Mouse (Mus musculus): ENCODE measurements around the gene Olfr1362.

Olfr1362 gene
- long read RNA-seq, experiment 1: 0 reads
- long read RNA-seq, experiment 2: 0 reads

DNA sequence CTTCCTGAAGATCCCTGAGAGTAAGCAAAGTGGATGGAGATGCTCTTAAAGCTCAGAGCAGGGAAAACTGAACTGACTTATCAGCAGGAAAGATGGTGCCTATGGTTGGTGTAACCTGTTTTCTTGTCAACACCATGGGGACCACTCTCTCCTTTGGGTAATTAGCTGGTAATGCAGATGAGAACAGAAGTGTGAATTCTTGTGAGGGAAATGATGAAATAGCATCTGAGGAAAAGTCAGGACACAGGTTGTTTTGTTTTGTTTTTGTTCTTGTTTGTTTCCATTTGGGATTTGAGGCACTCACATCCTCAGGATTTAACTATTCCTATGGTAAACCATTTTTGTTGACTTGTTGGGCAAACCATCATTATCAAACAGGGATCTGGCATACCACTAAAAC, at the start of gene Olfr1362:
TSS of gene Olfr1362 (minus strand) at position 101 of the 400 bp plus-strand sequence.
- intact Hi-C loops (cut with DNase I): no loop called here

DNA sequence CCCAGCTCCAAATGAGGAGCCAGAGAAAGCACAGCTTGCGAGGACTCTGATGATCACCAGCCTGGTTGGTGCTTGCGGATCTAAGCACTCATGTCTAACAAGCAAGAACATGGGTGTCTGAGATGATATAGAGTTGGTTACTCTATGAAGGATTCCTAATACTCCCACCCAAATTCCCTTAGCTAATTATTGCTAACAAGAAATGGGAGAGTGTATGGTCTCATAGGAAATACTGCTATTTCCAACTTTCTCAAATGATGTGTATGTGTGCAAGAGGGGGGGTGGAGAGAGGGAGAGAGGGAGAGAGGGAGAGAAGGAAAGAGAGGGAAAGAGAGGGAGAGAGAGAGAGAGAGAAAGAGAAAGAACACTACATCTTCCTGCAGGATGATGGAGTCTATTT, 49.5 kb upstream of the Olfr1362 start, which contains the start of gene Olfr1361:
TSS of gene Olfr1361 (minus strand) at position 101 of the 400 bp plus-strand sequence.
- intact Hi-C loops (cut with DNase I): no loop called here

DNA sequence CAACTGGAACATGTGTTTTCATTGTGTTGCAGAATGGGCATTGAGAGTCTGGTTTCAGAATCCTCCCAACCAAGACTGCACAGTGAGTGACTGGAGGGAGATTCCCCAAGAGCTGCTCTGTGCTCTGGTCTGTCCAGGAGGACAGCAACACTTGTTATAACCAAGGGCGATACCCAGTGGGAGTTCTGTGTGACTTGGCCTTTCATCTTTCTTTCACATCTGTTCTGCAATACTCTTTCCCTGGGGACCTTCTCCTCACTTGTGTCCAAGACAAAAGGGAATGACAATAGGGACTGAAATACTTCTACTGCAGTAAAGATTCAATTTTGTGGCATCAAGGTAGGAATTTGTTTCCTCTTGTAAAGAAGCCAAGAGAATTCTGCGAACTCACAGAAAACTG, 28.6 kb upstream of the Olfr1362 start, which contains the start of gene Olfr11:
TSS of gene Olfr11 (minus strand) at position 101 of the 400 bp plus-strand sequence.
- intact Hi-C loops (cut with DNase I): no loop called here

DNA sequence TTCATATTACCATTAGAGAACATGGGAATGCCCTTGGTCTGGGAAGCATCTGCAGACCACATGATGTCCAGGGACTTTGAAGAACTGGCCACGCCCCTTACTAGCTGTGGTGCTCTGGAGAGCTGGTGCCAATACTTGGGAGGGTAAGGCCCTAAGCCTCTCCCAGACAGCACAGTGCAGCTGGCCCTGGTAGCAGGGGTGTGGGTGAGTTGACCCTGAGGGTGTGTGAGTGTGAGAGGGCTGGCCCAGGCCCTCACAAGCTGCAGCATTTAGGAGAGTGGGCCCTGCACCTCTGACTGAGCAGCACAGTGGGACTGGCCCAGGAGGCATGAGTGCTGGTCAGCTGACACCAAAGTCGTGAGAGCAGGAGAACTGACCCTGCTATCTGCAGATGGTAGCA, 22.2 kb downstream of the Olfr1362 start:
- intact Hi-C loops (cut with DNase I): no loop called here

DNA sequence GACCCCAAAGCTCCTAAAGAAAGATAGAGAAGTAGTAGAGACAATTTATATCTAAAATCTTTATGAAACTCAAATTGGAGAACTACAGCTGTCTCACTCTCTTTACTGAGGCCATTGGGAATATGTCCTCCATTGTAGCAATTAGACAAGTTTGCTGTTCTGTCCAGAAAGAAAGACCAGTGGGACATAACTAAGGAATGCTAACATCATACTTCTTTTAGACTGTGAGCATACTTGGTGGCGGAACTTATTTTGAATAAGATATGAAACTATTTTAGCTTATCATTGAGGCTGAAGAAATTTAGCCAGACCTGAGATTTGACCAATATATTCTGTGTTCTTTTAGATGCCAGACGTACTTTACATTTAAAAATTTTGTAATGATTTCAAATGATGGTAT, 32.2 kb downstream of the Olfr1362 start, which contains the start of gene Olfr1364:
TSS of gene Olfr1364 (minus strand) at position 101 of the 400 bp plus-strand sequence.
- intact Hi-C loops (cut with DNase I): no loop called here
